Mouse (Mus musculus): ENCODE results near the gene Ppy.

Gene Ppy

DNA sequence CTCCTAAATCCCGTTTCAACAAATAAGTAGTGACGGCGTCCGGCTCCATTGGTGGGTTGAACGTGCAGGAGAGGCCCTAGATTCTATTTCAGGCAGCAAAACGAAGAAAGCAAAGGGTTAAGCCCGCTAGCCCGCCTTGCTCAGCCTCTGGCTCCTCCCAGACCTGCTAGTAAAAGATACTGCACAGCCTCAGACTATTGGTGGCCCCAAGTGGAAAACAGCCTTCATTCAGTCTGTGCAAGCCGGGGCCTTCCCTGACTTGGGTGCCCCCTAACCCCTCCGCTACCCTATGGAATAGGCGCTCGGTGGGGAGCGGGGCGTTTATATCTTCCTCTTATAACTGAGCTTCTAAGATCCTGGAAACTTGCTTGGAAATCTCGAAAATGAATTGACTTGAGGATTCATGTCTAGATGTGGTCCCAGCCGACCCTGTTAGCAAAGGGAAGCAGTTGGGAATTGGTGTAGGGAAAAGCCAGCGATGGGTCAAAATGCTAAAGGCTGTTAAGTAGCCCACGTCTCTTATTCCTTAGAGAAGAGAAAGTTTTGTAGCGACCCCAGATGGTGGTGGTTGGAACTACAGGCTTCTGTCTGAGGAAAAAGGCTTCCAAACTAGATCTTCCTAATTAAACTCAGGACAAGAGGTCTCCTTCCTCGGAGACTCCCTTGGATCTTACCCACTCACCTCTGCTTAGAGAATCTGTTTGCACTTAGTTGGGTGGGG, 11.9 kb downstream of the Ppy start:
- in situ Hi-C loops (cut with MboI; ENCODE audit: low sequenced_read_pairs): no loop called here

GRCm38 (mm10) chr11:102087931-102088898, 12.9 kb downstream of the Ppy start, which contains the start of gene Mpp2:
Gene Mpp2 (minus strand): TSS chr11:102088515.
- in situ Hi-C loops (cut with MboI; ENCODE audit: low sequenced_read_pairs): no loop called here

DNA sequence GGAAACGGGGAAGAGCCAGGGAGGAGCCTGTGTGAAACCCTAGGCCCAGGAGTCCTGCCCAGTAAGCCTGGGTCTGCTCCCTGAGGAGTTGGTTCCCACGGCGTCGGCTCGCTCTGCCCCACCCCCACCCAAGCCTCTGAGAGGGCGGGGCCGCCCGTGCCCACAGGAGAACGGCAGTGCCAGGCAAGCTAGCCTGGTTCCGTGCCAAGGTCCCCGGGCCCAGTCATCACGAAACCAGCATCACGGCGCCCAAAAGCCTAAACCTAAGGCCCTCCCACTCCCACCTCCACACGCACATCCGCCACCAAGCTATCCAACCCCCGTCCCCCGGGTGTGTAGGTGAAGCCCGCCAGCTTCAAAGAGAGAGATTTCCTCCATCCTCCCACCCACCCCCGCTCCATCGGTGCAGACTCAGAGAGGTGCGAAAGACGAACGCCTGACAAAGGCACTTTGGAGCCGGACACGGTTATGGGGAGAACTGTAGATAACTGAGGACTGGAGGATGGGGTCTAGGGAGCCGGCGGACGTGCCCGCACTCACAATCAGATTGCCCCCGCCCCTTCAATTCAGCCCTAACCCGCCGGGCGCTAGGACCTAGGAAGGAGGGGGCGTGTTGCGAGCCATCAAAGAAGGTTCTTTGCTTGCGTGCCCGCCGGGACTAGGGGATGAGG, 13.9 kb downstream of the Ppy start:
- in situ Hi-C loops (cut with MboI; ENCODE audit: low sequenced_read_pairs): no loop called here

DNA sequence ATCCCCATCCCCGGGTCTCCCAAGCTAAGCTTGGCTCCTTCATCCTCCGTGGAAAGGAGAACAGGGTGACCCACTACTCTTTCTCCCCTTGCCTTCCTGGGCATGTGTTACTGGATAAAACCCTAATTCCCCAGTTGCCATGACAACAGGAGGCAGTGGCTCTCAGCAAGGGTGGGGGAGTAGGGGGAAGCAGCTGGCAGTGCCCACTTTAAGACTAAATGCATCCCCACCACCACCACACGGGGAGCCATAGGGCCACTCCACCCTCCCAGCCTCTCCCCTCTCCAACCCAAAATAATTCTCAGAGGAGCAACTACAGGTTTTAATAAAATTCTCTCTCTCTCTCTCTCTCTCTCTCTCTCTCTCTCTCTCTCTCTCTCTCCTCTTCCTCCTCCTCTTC, 14.8 kb downstream of the Ppy start:
- in situ Hi-C loops (cut with MboI; ENCODE audit: low sequenced_read_pairs): no loop called here

DNA sequence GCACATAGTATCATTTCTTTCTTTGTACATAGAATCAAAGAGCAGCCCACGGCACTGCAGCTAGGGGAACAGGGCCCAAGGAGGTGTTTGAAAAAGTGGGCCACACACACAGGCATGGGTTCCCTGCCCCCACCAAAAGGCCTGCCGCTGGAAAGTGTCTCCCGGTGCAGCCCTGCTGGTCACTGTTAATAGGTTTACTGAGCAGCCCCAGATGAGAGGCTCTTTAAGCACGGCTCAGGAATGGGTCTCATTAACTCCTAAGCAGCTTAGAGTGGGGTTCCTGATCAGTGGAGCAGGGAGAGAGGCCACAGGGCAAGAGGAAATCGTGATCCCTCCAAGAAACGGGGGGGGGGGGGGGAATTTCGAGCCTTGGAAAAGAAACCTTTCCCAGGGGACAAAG, 17.0 kb downstream of the Ppy start:
- in situ Hi-C loops (cut with MboI; ENCODE audit: low sequenced_read_pairs): no loop called here

- in situ Hi-C loops (cut with MboI; ENCODE audit: low sequenced_read_pairs): no loop called here
Measured at GRCm38 (mm10) chr11:102083193-102083592, 17.9 kb downstream of the Ppy start.

DNA sequence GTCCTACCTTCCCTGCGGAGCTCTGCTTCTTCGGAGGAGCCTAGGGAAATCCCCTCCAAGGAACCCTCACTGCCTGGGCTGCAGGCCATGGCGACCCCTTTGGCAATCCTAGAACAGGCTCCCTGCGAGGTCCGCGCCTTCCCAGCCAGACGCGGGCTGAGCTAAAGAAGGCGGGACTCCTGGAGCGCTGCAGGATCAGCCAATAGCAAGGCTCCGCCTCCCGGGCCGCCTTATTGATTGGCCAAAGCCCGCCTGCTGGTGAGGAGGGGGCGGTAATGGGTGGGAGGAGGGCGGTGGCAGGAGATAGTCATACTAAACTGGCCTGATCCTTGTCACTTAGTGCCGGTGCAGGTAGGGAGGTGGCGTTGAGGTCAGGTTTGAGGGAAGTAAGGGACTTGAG, 18.8 kb downstream of the Ppy start:
- in situ Hi-C loops (cut with MboI; ENCODE audit: low sequenced_read_pairs): no loop called here

DNA sequence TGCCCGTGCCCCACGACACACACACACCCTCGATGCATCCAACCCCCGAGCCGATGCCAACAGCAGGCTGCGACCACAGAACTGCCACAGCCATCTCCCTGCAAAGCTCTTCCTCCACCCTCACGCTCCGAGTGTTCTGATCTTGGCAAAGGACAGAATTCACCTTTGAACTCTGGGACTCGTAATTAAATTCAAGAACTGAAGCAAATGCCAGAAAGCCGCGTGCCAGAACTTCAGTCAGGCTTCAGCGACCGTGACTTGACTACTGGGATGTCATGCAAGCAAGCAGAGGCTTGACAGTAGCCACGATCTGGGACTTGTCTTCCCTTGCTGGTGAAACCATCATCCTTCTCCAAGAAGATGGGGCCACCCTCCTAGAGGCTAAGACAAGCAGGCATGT, 27.4 kb downstream of the Ppy start:
- in situ Hi-C loops (cut with MboI; ENCODE audit: low sequenced_read_pairs): no loop called here

GRCm38 (mm10) chr11:102072729-102073128, 28.4 kb downstream of the Ppy start:
- in situ Hi-C loops (cut with MboI; ENCODE audit: low sequenced_read_pairs): no loop called here

- in situ Hi-C loops (cut with MboI; ENCODE audit: low sequenced_read_pairs): no loop called here
Measured at GRCm38 (mm10) chr11:102070426-102070825, 30.7 kb downstream of the Ppy start.

GRCm38 (mm10) chr11:102069633-102070032, 31.5 kb downstream of the Ppy start:
- in situ Hi-C loops (cut with MboI; ENCODE audit: low sequenced_read_pairs): loop anchor here (5.0 kb wide), 1 partner anchor 68 kb away; no protein-coding TSS in a partner anchor

DNA sequence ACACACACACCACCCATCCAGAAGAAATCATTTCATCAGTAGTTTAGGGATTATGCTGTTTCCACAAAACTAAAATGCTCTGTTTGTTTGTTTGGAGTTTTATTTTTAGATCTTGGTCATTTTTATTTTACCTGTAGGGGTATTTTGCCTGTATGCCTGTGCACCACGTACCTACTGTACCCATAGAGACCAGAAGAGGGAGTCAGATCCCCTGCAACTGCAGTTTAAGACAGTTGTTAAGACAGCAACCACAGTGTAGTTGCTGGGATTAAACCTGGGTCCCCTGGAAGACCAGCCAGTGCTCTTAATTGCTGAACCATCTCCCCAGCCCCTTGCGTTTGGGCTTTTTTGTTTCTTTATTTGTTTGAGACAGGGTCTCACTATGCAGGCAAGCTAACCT, 32.1 kb downstream of the Ppy start:
- in situ Hi-C loops (cut with MboI; ENCODE audit: low sequenced_read_pairs): loop anchor here (5.0 kb wide), 1 partner anchor 68 kb away; no protein-coding TSS in a partner anchor

DNA sequence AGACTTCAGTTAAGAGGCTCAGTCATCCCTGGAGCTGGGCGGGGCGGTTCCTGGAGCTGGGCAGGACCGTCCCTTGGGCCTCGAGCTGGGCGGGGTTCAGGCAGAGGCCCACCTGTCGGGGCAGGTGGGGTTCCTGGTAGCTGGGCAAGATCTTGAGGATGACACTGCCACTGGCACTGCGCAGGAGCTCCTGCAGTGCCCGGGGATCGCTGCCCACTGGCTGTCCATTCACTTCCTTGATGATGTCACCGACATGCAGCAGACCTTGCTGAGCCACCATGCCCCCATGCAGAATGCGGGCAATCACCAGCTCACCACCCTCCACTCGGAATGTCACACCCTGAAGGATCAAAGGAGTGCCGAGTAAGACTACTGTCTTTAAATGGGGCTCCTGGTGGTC, 38.0 kb downstream of the Ppy start:
- in situ Hi-C loops (cut with MboI; ENCODE audit: low sequenced_read_pairs): no loop called here

DNA sequence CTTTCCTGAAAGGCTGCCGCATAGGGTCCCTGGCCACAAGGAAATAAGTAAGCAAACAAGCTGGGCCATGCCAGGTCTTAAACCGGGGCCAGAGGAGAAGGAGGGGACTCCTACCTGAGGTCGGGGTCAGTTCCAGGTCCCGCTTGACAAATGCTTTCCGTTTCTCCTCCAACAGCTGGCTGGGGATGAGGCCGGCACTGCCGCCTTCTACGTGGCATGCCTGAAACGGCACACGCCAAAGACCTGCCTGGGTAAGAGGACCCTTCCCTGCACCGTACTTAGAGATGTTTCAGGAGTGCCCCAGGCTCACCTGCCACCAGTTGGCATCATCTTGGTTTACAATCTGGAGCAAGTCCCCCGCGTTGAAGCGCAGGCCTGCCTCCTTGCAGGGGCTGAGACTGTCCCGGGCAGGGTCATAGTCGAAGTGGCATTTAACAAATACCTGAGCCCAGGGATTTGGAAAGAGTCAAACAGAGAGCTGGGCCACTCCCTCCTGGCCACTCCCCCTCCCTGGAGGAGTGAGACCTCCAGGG, 39.1 kb downstream of the Ppy start:
- in situ Hi-C loops (cut with MboI; ENCODE audit: low sequenced_read_pairs): no loop called here

GRCm38 (mm10) chr11:102061236-102061940, 39.7 kb downstream of the Ppy start:
- in situ Hi-C loops (cut with MboI; ENCODE audit: low sequenced_read_pairs): no loop called here

DNA sequence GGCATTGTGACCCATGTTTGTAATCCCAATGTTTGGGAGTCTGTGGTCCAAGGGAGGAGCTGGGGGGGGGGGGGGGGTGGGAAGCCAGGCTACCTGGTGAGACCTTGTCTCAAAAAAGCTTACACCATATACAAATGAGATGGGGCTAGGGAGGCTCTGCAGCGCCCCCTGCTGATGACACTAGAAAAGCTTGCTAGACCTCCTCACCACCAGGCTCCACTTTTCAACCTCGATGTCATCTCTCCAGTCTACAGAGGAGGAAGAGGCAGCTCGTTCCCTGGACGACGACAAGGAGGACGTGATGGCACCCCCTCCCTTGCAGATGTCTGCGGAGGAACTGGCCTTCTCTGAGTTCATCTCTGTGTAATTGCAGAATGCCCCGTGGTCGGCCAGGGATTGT, 47.3 kb downstream of the Ppy start:
- in situ Hi-C loops (cut with MboI; ENCODE audit: low sequenced_read_pairs): no loop called here

GRCm38 (mm10) chr11:102053183-102053582, 47.9 kb downstream of the Ppy start:
- in situ Hi-C loops (cut with MboI; ENCODE audit: low sequenced_read_pairs): no loop called here

DNA sequence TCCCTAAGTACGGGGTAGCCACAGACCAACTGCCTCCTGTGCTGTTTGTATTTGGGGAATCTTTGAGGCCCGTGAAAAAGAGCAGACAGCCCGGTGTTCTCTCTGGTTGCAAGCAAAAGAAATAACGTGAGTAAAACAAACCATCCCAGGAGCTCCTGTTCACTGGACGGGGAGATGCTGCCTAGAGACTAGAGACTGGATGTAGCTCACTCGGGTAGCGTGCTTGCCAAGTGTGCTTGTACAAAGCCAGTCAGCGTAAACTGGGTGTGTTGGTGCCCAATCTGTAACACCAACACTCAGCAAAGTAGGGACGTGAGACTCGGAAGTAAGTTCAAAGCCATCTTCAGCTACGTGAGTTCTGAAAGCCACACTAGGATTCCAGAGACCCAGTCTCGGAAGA, 48.4 kb downstream of the Ppy start:
- in situ Hi-C loops (cut with MboI; ENCODE audit: low sequenced_read_pairs): no loop called here

- in situ Hi-C loops (cut with MboI; ENCODE audit: low sequenced_read_pairs): no loop called here
Measured at GRCm38 (mm10) chr11:102051954-102052353, 49.2 kb downstream of the Ppy start.

DNA sequence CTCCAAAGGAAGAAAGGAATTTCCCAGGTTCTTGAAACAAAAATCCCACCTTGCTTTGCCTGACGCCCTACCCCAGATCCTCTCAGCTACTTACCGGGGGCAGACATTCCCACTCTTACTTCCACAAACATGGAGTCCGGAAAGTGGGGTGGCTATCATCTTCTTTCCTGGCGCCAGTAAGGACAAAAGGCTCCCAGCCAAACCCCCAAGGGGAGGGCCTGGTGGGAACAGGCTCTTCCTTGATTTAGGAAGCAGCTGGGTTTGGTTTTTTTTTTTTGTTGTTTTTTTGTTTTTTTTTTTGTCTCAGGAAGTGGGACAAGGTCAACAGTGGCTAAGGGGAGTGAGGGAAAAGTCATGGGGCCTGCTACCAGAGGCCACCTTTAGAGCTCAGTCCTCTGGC, 49.6 kb downstream of the Ppy start:
- in situ Hi-C loops (cut with MboI; ENCODE audit: low sequenced_read_pairs): no loop called here

Data from CH12F3 (cell line).